Mouse (Mus musculus): ENCODE measurements around the gene Tlr4. TPM values are rescaled to one million over a fixed set of nuclear protein-coding genes. Genes with fewer than 3 reads are reported as not detected.

Gene Tlr4
- total RNA-seq (2023): 10 to 100 TPM; 23.4 to 24.9 TPM

DNA sequence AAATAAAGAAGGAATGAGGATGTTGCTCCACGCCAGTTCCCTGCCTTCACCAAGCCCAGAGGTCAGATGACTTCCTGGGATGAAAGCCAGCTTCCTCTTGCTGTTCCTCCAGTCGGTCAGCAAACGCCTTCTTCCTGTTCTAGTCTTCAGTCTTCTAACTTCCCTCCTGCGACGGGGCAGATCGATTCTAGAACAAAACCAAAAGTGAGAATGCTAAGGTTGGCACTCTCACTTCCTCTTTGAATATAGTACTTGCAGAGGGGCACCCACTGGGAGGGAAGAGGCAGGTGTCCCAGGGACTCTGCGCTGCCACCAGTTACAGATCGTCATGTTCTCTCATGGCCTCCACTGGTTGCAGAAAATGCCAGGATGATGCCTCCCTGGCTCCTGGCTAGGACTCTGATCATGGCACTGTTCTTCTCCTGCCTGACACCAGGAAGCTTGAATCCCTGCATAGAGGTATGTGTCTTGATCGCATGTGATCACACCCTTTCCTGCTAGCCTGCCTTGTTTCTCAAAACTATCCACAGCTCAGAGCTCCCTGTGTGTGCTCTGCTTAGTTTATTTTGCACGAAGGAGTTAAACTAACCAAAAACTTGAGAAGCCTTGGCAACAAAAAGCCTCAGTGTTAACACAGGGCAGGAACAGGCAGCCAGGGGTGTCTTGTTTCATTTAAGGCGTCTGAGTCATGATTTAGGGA, at the start of gene Tlr4:
Gene Tlr4, plus strand, starts transcription at position 122 of the 700 bp plus-strand sequence.

